Mouse (Mus musculus) urinary bladder, postnatal 36 days (tissue): ENCODE measurements around the gene Rps28.
"Not testable (repeated sequence)": the region's sequence is repeated elsewhere in the genome, so short reads cannot be mapped to it uniquely, and the experiment has no call there.

Experiments used
- DNase-seq, 2 experiments: peaks; one replicate each; pipeline ENCODE4 v3.0.0; 2022; ENCODE audit warnings: low spot score in 2 of 2, mixed read lengths in 1 of 2

The Rps28 gene

GRCm38 (mm10) chr17:33824084-33824996, at the start of gene Rps28, which contains the start of gene Ndufa7:
Rps28 (minus strand) TSS chr17:33824562.
Ndufa7 (plus strand) TSS chr17:33824572.
- DNase-seq, result peak; percentile 99

- DNase-seq, result not testable (repeated sequence)
Observed at GRCm38 (mm10) chr17:33873537-33873936, 49.2 kb upstream of the Rps28 start, which contains the start of gene Gm7029. Gm7029 (plus strand) TSS chr17:33873837.

GRCm38 (mm10) chr17:33865330-33866030, 41.1 kb upstream of the Rps28 start:
- peak; percentile 13 to 27 for DNase-seq

GRCm38 (mm10) chr17:33857816-33858215, 33.5 kb upstream of the Rps28 start:
- no peak for DNase-seq

- no peak for DNase-seq
Observed at GRCm38 (mm10) chr17:33851331-33851730, 27.0 kb upstream of the Rps28 start.

GRCm38 (mm10) chr17:33848139-33848538, 23.8 kb upstream of the Rps28 start:
- DNase-seq, result no peak

- DNase-seq, result no peak
Observed at GRCm38 (mm10) chr17:33844196-33844595, 19.8 kb upstream of the Rps28 start.

GRCm38 (mm10) chr17:33842966-33843795, 18.8 kb upstream of the Rps28 start, which contains the start of gene Cd320:
Cd320 (plus strand) TSS chr17:33843091.
- DNase-seq, result peak; percentile 88 to 91

GRCm38 (mm10) chr17:33829561-33829960, 5.2 kb upstream of the Rps28 start:
- DNase-seq, result no peak

- peak in 1 of 2 experiments; percentile 57 for DNase-seq
Observed at GRCm38 (mm10) chr17:33828892-33829291, 4.5 kb upstream of the Rps28 start.

- peak; percentile 26 to 68 for DNase-seq
Observed at GRCm38 (mm10) chr17:33826850-33827249, 2.5 kb upstream of the Rps28 start.

GRCm38 (mm10) chr17:33825462-33825861, 1.1 kb upstream of the Rps28 start:
- no peak for DNase-seq

- not testable (repeated sequence) for DNase-seq
Observed at GRCm38 (mm10) chr17:33824997-33825330, 602 bp upstream of the Rps28 start.

GRCm38 (mm10) chr17:33823171-33823570, 1.2 kb downstream of the Rps28 start:
- DNase-seq, result not testable (repeated sequence)

GRCm38 (mm10) chr17:33822436-33822959, 1.9 kb downstream of the Rps28 start:
- no peak for DNase-seq

GRCm38 (mm10) chr17:33817969-33818643, 6.3 kb downstream of the Rps28 start:
- no peak for DNase-seq

- peak; percentile 76 to 90 for DNase-seq
Observed at GRCm38 (mm10) chr17:33817184-33817968, 7.0 kb downstream of the Rps28 start.

GRCm38 (mm10) chr17:33816612-33817011, 7.8 kb downstream of the Rps28 start:
- DNase-seq, result no peak

- DNase-seq, result no peak
Observed at GRCm38 (mm10) chr17:33815399-33815798, 9.0 kb downstream of the Rps28 start.

GRCm38 (mm10) chr17:33812990-33813389, 11.4 kb downstream of the Rps28 start:
- peak in 1 of 2 experiments; percentile 45 for DNase-seq
